ENCODE assay signal across 9 mouse cellular contexts in the genomic region with DNA sequence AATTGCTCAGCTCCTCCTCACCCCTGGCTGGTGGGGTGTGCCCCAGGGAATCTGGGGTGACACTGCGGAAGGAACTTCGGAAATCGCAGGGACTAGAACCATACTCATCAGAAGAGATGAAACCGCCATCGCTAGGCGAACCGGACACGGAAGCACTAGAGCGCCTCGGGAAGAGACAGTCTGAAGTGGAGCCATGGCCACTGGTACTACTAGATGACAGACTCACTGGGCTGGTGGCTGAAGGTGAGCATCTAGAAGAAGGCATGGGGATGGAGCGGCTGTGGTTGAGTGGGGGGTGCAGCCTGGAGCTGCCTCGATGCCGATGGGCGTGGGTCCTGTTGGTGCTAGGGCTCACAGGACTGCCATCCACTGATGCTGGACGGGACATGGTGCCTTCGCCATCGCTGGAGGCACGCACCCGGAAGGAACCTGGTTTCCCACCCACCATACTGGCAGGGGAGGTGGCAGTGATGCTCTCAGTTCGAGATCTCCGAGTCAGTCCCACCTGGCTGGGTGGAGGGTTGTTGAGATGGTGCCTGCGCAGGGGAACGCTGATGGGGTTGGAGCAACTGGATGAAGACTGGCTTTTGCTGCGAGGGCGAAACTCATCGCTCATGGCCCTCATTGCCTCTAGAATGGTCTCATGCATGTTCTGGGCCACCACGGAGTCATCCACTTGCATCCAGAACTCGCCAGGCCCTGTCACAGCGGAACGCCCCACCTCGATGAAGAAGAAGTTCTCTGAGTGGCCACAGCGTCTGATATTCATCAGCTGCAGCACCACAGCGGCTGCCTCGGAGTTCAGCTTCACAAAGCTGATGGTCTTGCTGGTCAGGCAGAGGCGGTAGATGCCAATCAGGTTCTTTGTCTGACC. TPM values are rescaled to one million over a fixed set of nuclear protein-coding genes. Genes with fewer than 3 reads are reported as not detected.
A peak's percentile ranks its signal among the peaks of the same experiment; 100 is the strongest.
DNase-seq lines count a peak whose midpoint lies in the region; ATAC-seq and TF ChIP-seq lines count a peak whose summit lies in the region.
"Had no signal": no experiment of that assay in that cellular context is flagged by ENCODE, and none has a peak within 500 bp of the region (broad histone marks: within the 10 kb centered on the region; RNA-seq: fewer than 3 reads in every experiment).

No protein-coding gene starts in this region.

- DNase-seq in frontal cortex, postnatal 10 days (ENCODE audit: low spot score in 2 of 2): peak; percentile 15 to 21
- no peak for DNase-seq in limb, embryonic 11.5 days (ENCODE audit: low spot score)

- H3K36me3 ChIP-seq in E14TG2a.4 (ENCODE audit: insufficient read depth, low read length): no peaks in the 10 kb centered on the region
- H3K36me3 ChIP-seq in embryonic facial prominence, embryonic 12.5 days: peaks cover 26% of the 10 kb centered on the region
- H3K36me3 ChIP-seq in heart, embryonic 14.5 days (ENCODE audit: control insufficient read depth, insufficient read depth, low read length): peaks cover 24% of the 10 kb centered on the region
- H3K36me3 ChIP-seq in limb, embryonic 11.5 days (ENCODE audit: control insufficient read depth, insufficient read depth, low read length): peaks cover 9% of the 10 kb centered on the region
- peaks cover 13% of the 10 kb centered on the region for H3K36me3 ChIP-seq in neural tube, embryonic 12.5 days

- H3K9ac ChIP-seq in embryonic facial prominence, embryonic 12.5 days: peak overlapping the region; percentile 81
- peak overlapping the region; percentile 96 for H3K9ac ChIP-seq in heart, embryonic 14.5 days (ENCODE audit: low read length)
- H3K9ac ChIP-seq in limb, embryonic 11.5 days (ENCODE audit: low read length): peak overlapping the region; percentile 82
- peak overlapping the region; percentile 89 for H3K9ac ChIP-seq in neural tube, embryonic 12.5 days

- ATAC-seq in frontal cortex, adult (ENCODE audit: low TSS enrichment): no peak
- no peak for ATAC-seq in embryonic facial prominence, embryonic 12.5 days (ENCODE audit: insufficient number of reproducible peaks, insufficient read depth, low FRiP score, low TSS enrichment)
- no peak for ATAC-seq in heart, embryonic 14.5 days (ENCODE audit: insufficient number of reproducible peaks, insufficient read depth, low FRiP score, low read depth)
- ATAC-seq in limb, embryonic 11.5 days (ENCODE audit: insufficient number of reproducible peaks, low FRiP score, low TSS enrichment, low read depth): no peak
- ATAC-seq in neural tube, embryonic 12.5 days (ENCODE audit: low FRiP score, low read depth): no peak
- no peak for ATAC-seq in monocyte, adult 5-6 weeks (replicated peaks; ENCODE audit: insufficient number of reproducible peaks, low FRiP score, low TSS enrichment, poor library complexity, severe bottlenecking)

- peaks cover 48% of the 10 kb centered on the region for H3K4me1 ChIP-seq in E14TG2a.4 (replicated peaks; ENCODE audit: low read depth, low read length)
- H3K4me1 ChIP-seq in embryonic facial prominence, embryonic 12.5 days: peaks cover 44% of the 10 kb centered on the region
- peaks cover 16 to 31% of the 10 kb centered on the region in 2 experiments; a peak in 3 of 4 replicates for H3K4me1 ChIP-seq in heart, embryonic 14.5 days (ENCODE audit: control insufficient read depth in 2 of 2, insufficient read depth in 2 of 2, low read length in 2 of 2)
- H3K4me1 ChIP-seq in limb, embryonic 11.5 days (ENCODE audit: control insufficient read depth, insufficient read depth, low read length): peaks cover 30% of the 10 kb centered on the region
- peaks cover 48% of the 10 kb centered on the region for H3K4me1 ChIP-seq in neural tube, embryonic 12.5 days

- peak overlapping the region; percentile 98 for H3K27ac ChIP-seq in embryonic facial prominence, embryonic 12.5 days
- peak overlapping the region; percentile 93 to 98 for H3K27ac ChIP-seq in heart, embryonic 14.5 days (replicated peaks in 1 of 2; ENCODE audit: control insufficient read depth in 1 of 2, insufficient read depth in 1 of 2, low read depth in 2 of 2, low read length in 2 of 2)
- 0 out of 2 replicates have a peak overlapping the region, but pooled peaks have one; percentile 6 for H3K27ac ChIP-seq in limb, embryonic 11.5 days (replicated peaks; ENCODE audit: low read depth, low read length)
- peak overlapping the region; percentile 92 for H3K27ac ChIP-seq in neural tube, embryonic 12.5 days

- 69% methylated on average over 35 of the region's 35 CpGs for WGBS in embryonic facial prominence, embryonic 12.5 days
- 56% methylated on average over 35 of the region's 35 CpGs for WGBS in heart, embryonic 14.5 days
- WGBS in limb, embryonic 11.5 days: 71% methylated on average over 35 of the region's 35 CpGs
- WGBS in neural tube, embryonic 12.5 days: 72% methylated on average over 35 of the region's 35 CpGs

- TF ChIP-seq CTCF in E14TG2a.4 (conservative IDR thresholded peaks at IDR 0.05; ENCODE audit: low read length): no peak

- H3K27me3 ChIP-seq in E14TG2a.4 (ENCODE audit: insufficient read depth, low read length): peaks cover 69% of the 10 kb centered on the region
- H3K27me3 ChIP-seq in embryonic facial prominence, embryonic 12.5 days: no peaks in the 10 kb centered on the region
- 0 out of 2 replicates have a peak, but pooled peaks cover 11% of the 10 kb centered on the region for H3K27me3 ChIP-seq in heart, embryonic 14.5 days (ENCODE audit: control insufficient read depth, insufficient read depth, low read length)
- H3K27me3 ChIP-seq in limb, embryonic 11.5 days (ENCODE audit: control insufficient read depth, insufficient read depth, low read length): no peaks in the 10 kb centered on the region
- H3K27me3 ChIP-seq in neural tube, embryonic 12.5 days (replicated peaks): no peaks in the 10 kb centered on the region
- H3K27me3 ChIP-seq: CH12.LX had no signal

- peak overlapping the region; percentile 75 for H3K4me2 ChIP-seq in embryonic facial prominence, embryonic 12.5 days (replicated peaks)
- H3K4me2 ChIP-seq in heart, embryonic 14.5 days (ENCODE audit: low read length): peak overlapping the region; percentile 73
- peak overlapping the region; percentile 93 for H3K4me2 ChIP-seq in limb, embryonic 11.5 days (ENCODE audit: low read depth, severe bottlenecking)
- H3K4me2 ChIP-seq in neural tube, embryonic 12.5 days (replicated peaks): peak overlapping the region; percentile 90

- H3K4me3 ChIP-seq in E14TG2a.4 (replicated peaks; ENCODE audit: low read length): peak overlapping the region; percentile 87
- peak overlapping the region; percentile 74 for H3K4me3 ChIP-seq in embryonic facial prominence, embryonic 12.5 days
- peak overlapping the region; percentile 56 to 78 for H3K4me3 ChIP-seq in heart, embryonic 14.5 days (ENCODE audit: control insufficient read depth in 1 of 2, insufficient read depth in 1 of 2, low read depth in 1 of 2, low read length in 2 of 2)
- H3K4me3 ChIP-seq in limb, embryonic 11.5 days (ENCODE audit: low read depth, low read length): peak overlapping the region; percentile 81
- peak overlapping the region; percentile 79 for H3K4me3 ChIP-seq in neural tube, embryonic 12.5 days

- no peaks in the 10 kb centered on the region for H3K9me3 ChIP-seq in E14TG2a.4 (ENCODE audit: low read length)
- no peaks in the 10 kb centered on the region for H3K9me3 ChIP-seq in embryonic facial prominence, embryonic 12.5 days
- no peaks in the 10 kb centered on the region for H3K9me3 ChIP-seq in heart, embryonic 14.5 days (ENCODE audit: control insufficient read depth, low read length)
- H3K9me3 ChIP-seq in limb, embryonic 11.5 days (ENCODE audit: control insufficient read depth, low read length): no peaks in the 10 kb centered on the region; the same call in 1 of the 2 replicates
- H3K9me3 ChIP-seq in neural tube, embryonic 12.5 days: no peaks in the 10 kb centered on the region

RNA-seq across cellular contexts. Expression of gene Irs1, which starts 1.9 kb away (rescaled TPM):
- 14.0 and 14.7 TPM in 2 replicates for polyA plus RNA-seq in embryonic facial prominence, embryonic 12.5 days (2016; fragmentation: Nextera tagmentation; extraction: Ambion mirVana)
- polyA plus RNA-seq in heart, embryonic 14.5 days (2014; fragmentation: Nextera tagmentation; extraction: Ambion mirVana): 10.5 and 10.7 TPM in 2 replicates
- polyA plus RNA-seq in limb, embryonic 11.5 days (2014; fragmentation: Nextera tagmentation; extraction: Ambion mirVana): 7.4 and 10.2 TPM in 2 replicates
- polyA plus RNA-seq in neural tube, embryonic 12.5 days (2016; fragmentation: Nextera tagmentation; extraction: Ambion mirVana): 11.8 and 12.6 TPM in 2 replicates
- 0.21 TPM in 1 of 3 replicates, not detected in the others for total RNA-seq in monocyte, adult 5-6 weeks (2017)
- total RNA-seq: CH12.LX had no signal

RNA-seq across cellular contexts. Expression of gene Rhbdd1, which starts 26.9 kb away (rescaled TPM):
- 7.3 and 7.6 TPM in 2 replicates for polyA plus RNA-seq in embryonic facial prominence, embryonic 12.5 days (2016; fragmentation: Nextera tagmentation; extraction: Ambion mirVana)
- 7.0 and 8.7 TPM in 2 replicates for polyA plus RNA-seq in heart, embryonic 14.5 days (2014; fragmentation: Nextera tagmentation; extraction: Ambion mirVana)
- polyA plus RNA-seq in limb, embryonic 11.5 days (2014; fragmentation: Nextera tagmentation; extraction: Ambion mirVana): 6.3 and 6.5 TPM in 2 replicates
- 8.7 and 9.5 TPM in 2 replicates for polyA plus RNA-seq in neural tube, embryonic 12.5 days (2016; fragmentation: Nextera tagmentation; extraction: Ambion mirVana)
- total RNA-seq in monocyte, adult 5-6 weeks (2017): 20.5 to 28.8 TPM (median 20.9 TPM) in 3 replicates

RNA-seq across cellular contexts. Expression of gene Gm9747, which starts 56.4 kb away (rescaled TPM):
- 29.5 and 34.3 TPM in 2 replicates for polyA plus RNA-seq in embryonic facial prominence, embryonic 12.5 days (2016; fragmentation: Nextera tagmentation; extraction: Ambion mirVana)
- 38.8 and 40.1 TPM in 2 replicates for polyA plus RNA-seq in heart, embryonic 14.5 days (2014; fragmentation: Nextera tagmentation; extraction: Ambion mirVana)
- polyA plus RNA-seq in limb, embryonic 11.5 days (2014; fragmentation: Nextera tagmentation; extraction: Ambion mirVana): 27.6 and 33.2 TPM in 2 replicates
- 30.7 and 31.0 TPM in 2 replicates for polyA plus RNA-seq in neural tube, embryonic 12.5 days (2016; fragmentation: Nextera tagmentation; extraction: Ambion mirVana)
- total RNA-seq in monocyte, adult 5-6 weeks (2017): not detected in 3 replicates
- total RNA-seq: CH12.LX had no signal

Comparison
In these comparisons a context has a peak if more than half of its experiments do, and no peak if none do; other contexts are left out.
1. H3K27ac ChIP-seq: peak in every context shown above with its lines; median percentile 98 in embryonic facial prominence, embryonic 12.5 days; 96 in heart, embryonic 14.5 days; 92 in neural tube, embryonic 12.5 days; 6 in limb, embryonic 11.5 days.